Mouse (Mus musculus): ENCODE data around the gene Dennd1a. TPM values are rescaled to one million over a fixed set of nuclear protein-coding genes. Genes with fewer than 3 reads are reported as not detected.

The Dennd1a gene
- polyA plus RNA-seq, 1 experiment from 2014 or later: 12.2 TPM

GRCm38 (mm10) chr2:37776611-37777411 lies 510.4 kb downstream of the Dennd1a start:
- ATAC-seq (ENCODE audit: insufficient number of reproducible peaks, insufficient read depth, low FRiP score, low read depth): no peak
- Histone ChIP-seq H3K9ac (replicated peaks; ENCODE audit: low read depth, low read length) (no peak overlapping the region), H3K4me2 (replicated peaks; ENCODE audit: low read depth, low read length) (peak overlapping the region; percentile 45), H3K4me1 (ENCODE audit: control insufficient read depth, insufficient read depth, low read length) (peaks cover 22% of the 10 kb centered on the region; the same call in 1 of the 2 replicates), H3K27ac (ENCODE audit: low read length) (no peak overlapping the region), H3K27me3 (ENCODE audit: control insufficient read depth, insufficient read depth, low read length) (no peaks in the 10 kb centered on the region), H3K4me3 (ENCODE audit: low read depth, low read length) (peak overlapping the region; percentile 26), H3K9me3 (ENCODE audit: control insufficient read depth, low read depth, low read length) (no peaks in the 10 kb centered on the region), H3K36me3 (ENCODE audit: control insufficient read depth, insufficient read depth, low read length) (no peaks in the 10 kb centered on the region)
- WGBS: 14% methylated on average over 20 of the region's 20 CpGs

GRCm38 (mm10) chr2:37776016-37776415 lies 511.2 kb downstream of the Dennd1a start, which contains the start of gene Crb2:
Gene Crb2, plus strand, starts transcription at chr2:37776249.
- Histone ChIP-seq H3K4me2 (replicated peaks; ENCODE audit: low read depth, low read length) (peak within 1 kb of the TSS; percentile 45), H3K27ac (ENCODE audit: low read length) (no peak within 1 kb of the TSS), H3K9ac (replicated peaks; ENCODE audit: low read depth, low read length) (no peak within 1 kb of the TSS), H3K4me3 (ENCODE audit: low read depth, low read length) (peak within 1 kb of the TSS; percentile 26), H3K27me3 (ENCODE audit: control insufficient read depth, insufficient read depth, low read length) (no peaks in the 10 kb centered on the region), H3K36me3 (ENCODE audit: control insufficient read depth, insufficient read depth, low read length) (no peaks in the 10 kb centered on the region), H3K9me3 (ENCODE audit: control insufficient read depth, low read depth, low read length) (no peaks in the 10 kb centered on the region), H3K4me1 (ENCODE audit: control insufficient read depth, insufficient read depth, low read length) (peaks cover 22% of the 10 kb centered on the region; the same call in 1 of the 2 replicates)
- 3% methylated on average over 18 of the region's 18 CpGs for WGBS
- ATAC-seq (ENCODE audit: insufficient number of reproducible peaks, insufficient read depth, low FRiP score, low read depth): no peak

- Histone ChIP-seq H3K4me2 (replicated peaks; ENCODE audit: low read depth, low read length) (no peak overlapping the region), H3K9ac (replicated peaks; ENCODE audit: low read depth, low read length) (no peak overlapping the region)
- ATAC-seq (ENCODE audit: insufficient number of reproducible peaks, insufficient read depth, low FRiP score, low read depth): no peak
These were observed 512.6 kb downstream of the Dennd1a start for GRCm38 (mm10) chr2:37774571-37774970.

GRCm38 (mm10) chr2:37771618-37772285 lies 515.4 kb downstream of the Dennd1a start:
- 0 out of 2 replicates have a peak overlapping the region, but pooled peaks have one; percentile 1 for H3K9ac ChIP-seq (replicated peaks; ENCODE audit: low read depth, low read length)
- H3K4me3 ChIP-seq (ENCODE audit: low read depth, low read length): peak overlapping the region; percentile 20
- no peaks in the 10 kb centered on the region for H3K27me3 ChIP-seq (ENCODE audit: control insufficient read depth, insufficient read depth, low read length)
- no peaks in the 10 kb centered on the region for H3K36me3 ChIP-seq (ENCODE audit: control insufficient read depth, insufficient read depth, low read length)
- ATAC-seq (ENCODE audit: insufficient number of reproducible peaks, insufficient read depth, low FRiP score, low read depth): peak; percentile 21
- H3K27ac ChIP-seq (ENCODE audit: low read length): no peak overlapping the region
- H3K4me1 ChIP-seq (ENCODE audit: control insufficient read depth, insufficient read depth, low read length): peaks cover 18% of the 10 kb centered on the region
- H3K4me2 ChIP-seq (replicated peaks; ENCODE audit: low read depth, low read length): peak overlapping the region; percentile 49
- 1% methylated on average over 18 of the region's 18 CpGs for WGBS
- no peaks in the 10 kb centered on the region for H3K9me3 ChIP-seq (ENCODE audit: control insufficient read depth, low read depth, low read length)

More at GRCm38 (mm10) chr2:37774571-37774970, 512.6 kb downstream of the Dennd1a start:
- H3K27ac ChIP-seq (ENCODE audit: low read length): no peak overlapping the region
- H3K4me1 ChIP-seq (ENCODE audit: control insufficient read depth, insufficient read depth, low read length): peaks cover 9% of the 10 kb centered on the region; the same call in 1 of the 2 replicates
- no peaks in the 10 kb centered on the region for H3K9me3 ChIP-seq (ENCODE audit: control insufficient read depth, low read depth, low read length)
- 11% methylated on average over 5 of the region's 5 CpGs for WGBS
- H3K27me3 ChIP-seq (ENCODE audit: control insufficient read depth, insufficient read depth, low read length): no peaks in the 10 kb centered on the region
- no peaks in the 10 kb centered on the region for H3K36me3 ChIP-seq (ENCODE audit: control insufficient read depth, insufficient read depth, low read length)
- no peak overlapping the region for H3K4me3 ChIP-seq (ENCODE audit: low read depth, low read length)

- H3K36me3 ChIP-seq (ENCODE audit: control insufficient read depth, insufficient read depth, low read length): no peaks in the 10 kb centered on the region
- H3K4me1 ChIP-seq (ENCODE audit: control insufficient read depth, insufficient read depth, low read length): peaks cover 17% of the 10 kb centered on the region
- no peak overlapping the region for H3K9ac ChIP-seq (replicated peaks; ENCODE audit: low read depth, low read length)
- WGBS: 83% methylated on average over 8 of the region's 8 CpGs
- no peaks in the 10 kb centered on the region for H3K9me3 ChIP-seq (ENCODE audit: control insufficient read depth, low read depth, low read length)
- no peak overlapping the region for H3K27ac ChIP-seq (ENCODE audit: low read length)
- no peak overlapping the region for H3K4me3 ChIP-seq (ENCODE audit: low read depth, low read length)
- no peaks in the 10 kb centered on the region for H3K27me3 ChIP-seq (ENCODE audit: control insufficient read depth, insufficient read depth, low read length)
- no peak for ATAC-seq (ENCODE audit: insufficient number of reproducible peaks, insufficient read depth, low FRiP score, low read depth)
- H3K4me2 ChIP-seq (replicated peaks; ENCODE audit: low read depth, low read length): no peak overlapping the region
These were observed 517.4 kb downstream of the Dennd1a start for GRCm38 (mm10) chr2:37769793-37770192.

- Histone ChIP-seq H3K4me3 (ENCODE audit: low read depth, low read length) (no peak overlapping the region), H3K27me3 (ENCODE audit: control insufficient read depth, insufficient read depth, low read length) (no peaks in the 10 kb centered on the region), H3K4me2 (replicated peaks; ENCODE audit: low read depth, low read length) (no peak overlapping the region), H3K27ac (ENCODE audit: low read length) (no peak overlapping the region), H3K9me3 (ENCODE audit: control insufficient read depth, low read depth, low read length) (no peaks in the 10 kb centered on the region), H3K4me1 (ENCODE audit: control insufficient read depth, insufficient read depth, low read length) (peaks cover 17% of the 10 kb centered on the region), H3K36me3 (ENCODE audit: control insufficient read depth, insufficient read depth, low read length) (no peaks in the 10 kb centered on the region), H3K9ac (replicated peaks; ENCODE audit: low read depth, low read length) (no peak overlapping the region)
- 71% methylated on average over 2 of the region's 2 CpGs for WGBS
- ATAC-seq (ENCODE audit: insufficient number of reproducible peaks, insufficient read depth, low FRiP score, low read depth): no peak
These were observed 518.3 kb downstream of the Dennd1a start for GRCm38 (mm10) chr2:37768903-37769302.

- no peak for ATAC-seq (ENCODE audit: insufficient number of reproducible peaks, insufficient read depth, low FRiP score, low read depth)
- Histone ChIP-seq H3K27me3 (ENCODE audit: control insufficient read depth, insufficient read depth, low read length) (no peaks in the 10 kb centered on the region), H3K9me3 (ENCODE audit: control insufficient read depth, low read depth, low read length) (no peaks in the 10 kb centered on the region), H3K36me3 (ENCODE audit: control insufficient read depth, insufficient read depth, low read length) (no peaks in the 10 kb centered on the region), H3K9ac (replicated peaks; ENCODE audit: low read depth, low read length) (no peak overlapping the region), H3K4me2 (replicated peaks; ENCODE audit: low read depth, low read length) (no peak overlapping the region), H3K27ac (ENCODE audit: low read length) (no peak overlapping the region), H3K4me1 (ENCODE audit: control insufficient read depth, insufficient read depth, low read length) (peaks cover 17% of the 10 kb centered on the region), H3K4me3 (ENCODE audit: low read depth, low read length) (no peak overlapping the region)
- WGBS: 58% methylated on average over 3 of the region's 3 CpGs
These were observed 519.5 kb downstream of the Dennd1a start for GRCm38 (mm10) chr2:37767739-37768138.

- H3K4me1 ChIP-seq (ENCODE audit: control insufficient read depth, insufficient read depth, low read length): peaks cover 17% of the 10 kb centered on the region
- no peak overlapping the region for H3K9ac ChIP-seq (replicated peaks; ENCODE audit: low read depth, low read length)
- 0 out of 2 replicates have a peak overlapping the region, but pooled peaks have one; percentile 15 for H3K4me2 ChIP-seq (replicated peaks; ENCODE audit: low read depth, low read length)
- no peaks in the 10 kb centered on the region for H3K27me3 ChIP-seq (ENCODE audit: control insufficient read depth, insufficient read depth, low read length)
- H3K36me3 ChIP-seq (ENCODE audit: control insufficient read depth, insufficient read depth, low read length): no peaks in the 10 kb centered on the region
- H3K27ac ChIP-seq (ENCODE audit: low read length): no peak overlapping the region
- WGBS: 9% methylated on average over 9 of the region's 9 CpGs
- H3K4me3 ChIP-seq (ENCODE audit: low read depth, low read length): no peak overlapping the region
- no peaks in the 10 kb centered on the region for H3K9me3 ChIP-seq (ENCODE audit: control insufficient read depth, low read depth, low read length)
- peak; percentile 19; the same call in 1 of the 2 replicates for ATAC-seq (ENCODE audit: insufficient number of reproducible peaks, insufficient read depth, low FRiP score, low read depth)
These were observed 520.1 kb downstream of the Dennd1a start for GRCm38 (mm10) chr2:37767080-37767547.

All from stomach, embryonic 14.5 days (tissue).